Mouse (Mus musculus): ENCODE data around the gene Ppp1r15b. TPM values are rescaled to one million over a fixed set of nuclear protein-coding genes. Genes with fewer than 3 reads are reported as not detected.

Ppp1r15b gene
- polyA plus RNA-seq, 1 experiment from 2014 or later: 48.9 TPM

DNA sequence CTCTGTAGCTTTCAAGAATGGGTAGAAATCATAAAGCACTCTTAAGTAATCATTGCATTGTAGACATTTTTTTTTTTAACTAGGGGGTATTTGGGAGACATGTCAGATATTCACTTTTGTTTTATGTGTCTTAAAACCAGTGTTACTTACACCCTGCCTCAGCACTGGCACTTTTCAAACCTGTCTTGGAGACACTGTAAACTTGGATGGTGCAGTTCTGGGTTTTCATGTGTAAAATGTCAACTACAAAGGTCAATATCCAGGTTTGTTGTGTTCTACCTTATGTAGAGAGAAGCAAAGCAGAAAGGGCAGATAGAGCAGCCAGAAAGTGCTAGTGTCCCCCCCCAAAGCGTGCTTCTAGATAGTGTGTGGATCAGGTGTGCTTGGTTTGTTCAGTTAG, 7.5 kb downstream of the Ppp1r15b start:
- Histone ChIP-seq H3K27ac (ENCODE audit: low read length) (no peak overlapping the region), H3K4me1 (ENCODE audit: control insufficient read depth, low read depth, low read length) (peaks cover 28% of the 10 kb centered on the region), H3K4me2 (ENCODE audit: low read depth, low read length) (no peak overlapping the region), H3K9ac (ENCODE audit: low read depth, low read length) (no peak overlapping the region), H3K27me3 (ENCODE audit: control insufficient read depth, insufficient read depth, low read depth, low read length) (no peaks in the 10 kb centered on the region), H3K36me3 (ENCODE audit: control insufficient read depth, insufficient read depth) (peaks cover 72% of the 10 kb centered on the region), H3K9me3 (replicated peaks; ENCODE audit: control insufficient read depth, low read length) (no peaks in the 10 kb centered on the region), H3K4me3 (ENCODE audit: low read depth, low read length) (no peak overlapping the region)
- 79% methylated on average over 1 of the region's 1 CpGs for WGBS (ENCODE audit: insufficient replicate concordance)
- ATAC-seq (ENCODE audit: low read depth): no peak

DNA sequence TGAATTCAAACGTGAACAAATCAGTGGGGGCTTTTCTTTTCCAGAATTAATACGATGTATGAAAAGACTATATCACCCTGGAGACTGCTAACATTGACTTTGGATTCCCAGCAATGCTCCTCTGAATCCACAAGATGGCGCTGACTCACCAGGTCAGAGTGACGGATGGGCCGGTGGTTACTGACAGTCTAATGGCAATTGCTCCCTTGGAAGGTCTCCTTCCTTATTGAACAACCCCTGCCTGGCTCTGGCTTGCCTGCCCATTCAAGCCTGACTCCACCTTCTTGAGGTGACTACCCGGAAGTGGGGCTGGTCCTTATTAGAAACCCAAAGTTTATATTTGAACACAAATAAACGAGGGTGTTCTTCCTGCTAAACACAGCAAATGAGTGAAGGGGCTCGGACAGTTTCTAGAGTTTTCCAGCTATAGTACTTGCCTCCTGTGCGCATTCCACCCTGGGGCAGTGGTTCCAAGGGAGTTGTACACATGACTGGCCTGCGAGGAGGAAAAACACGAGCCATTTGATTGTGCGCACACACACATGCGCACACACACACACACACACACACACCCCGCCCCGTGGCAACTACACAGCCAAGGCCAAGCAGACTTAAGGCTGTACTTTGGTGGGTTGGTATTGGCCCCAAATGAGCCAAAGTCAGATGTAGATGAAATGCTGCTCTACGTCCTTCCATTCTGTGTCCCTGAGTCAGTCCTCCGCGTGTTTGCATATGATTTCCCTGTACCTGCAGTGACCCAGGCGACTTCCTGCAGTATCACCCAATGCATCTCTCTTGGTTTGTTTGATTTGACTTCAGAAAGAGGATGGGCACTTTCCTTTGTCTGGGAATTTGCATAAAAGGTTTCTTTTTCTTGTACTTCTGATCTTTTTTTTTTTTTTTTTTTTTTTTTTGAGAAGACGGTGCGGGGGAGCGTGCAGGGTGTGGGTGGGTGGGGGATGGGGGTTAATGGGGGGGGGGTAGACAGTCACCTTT, 15.4 kb downstream of the Ppp1r15b start:
- ATAC-seq (ENCODE audit: low read depth): 0 out of 2 replicates have a peak, but pooled peaks have one; percentile 24
- H3K9ac ChIP-seq (ENCODE audit: low read depth, low read length): no peak overlapping the region

DNA sequence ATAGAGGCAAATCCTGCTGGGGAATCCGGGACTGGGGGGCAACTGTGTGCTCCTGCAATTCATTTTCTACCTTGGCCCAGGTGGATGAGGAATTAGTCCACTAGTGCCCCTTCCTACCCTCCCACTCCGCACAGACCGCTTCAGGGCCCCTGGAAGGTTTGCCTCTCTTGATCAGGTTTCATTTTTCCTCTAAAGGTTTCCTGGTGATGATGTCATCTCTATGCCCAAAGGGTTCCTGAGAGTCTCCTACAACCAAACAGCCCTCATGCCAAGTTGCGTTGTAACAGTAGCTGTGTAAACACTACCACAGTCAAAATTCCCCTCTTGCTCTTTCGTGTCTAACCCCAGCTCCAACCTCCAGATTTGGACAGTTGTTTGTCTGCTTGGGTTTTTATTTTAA, 16.4 kb downstream of the Ppp1r15b start:
- 73% methylated on average over 5 of the region's 5 CpGs for WGBS (ENCODE audit: insufficient replicate concordance)

More for the DNA sequence above, 15.4 kb downstream of the Ppp1r15b start:
- H3K27ac ChIP-seq (ENCODE audit: low read length): no peak overlapping the region
- no peaks in the 10 kb centered on the region; the same call in 1 of the 2 replicates for H3K9me3 ChIP-seq (replicated peaks; ENCODE audit: control insufficient read depth, low read length)
- WGBS (ENCODE audit: insufficient replicate concordance): 57% methylated on average over 22 of the region's 22 CpGs
- no peaks in the 10 kb centered on the region for H3K27me3 ChIP-seq (ENCODE audit: control insufficient read depth, insufficient read depth, low read depth, low read length)
- H3K4me2 ChIP-seq (ENCODE audit: low read depth, low read length): no peak overlapping the region
- H3K4me1 ChIP-seq (ENCODE audit: control insufficient read depth, low read depth, low read length): no peaks in the 10 kb centered on the region
- H3K4me3 ChIP-seq (ENCODE audit: low read depth, low read length): no peak overlapping the region
- peaks cover 9% of the 10 kb centered on the region for H3K36me3 ChIP-seq (ENCODE audit: control insufficient read depth, insufficient read depth)

DNA sequence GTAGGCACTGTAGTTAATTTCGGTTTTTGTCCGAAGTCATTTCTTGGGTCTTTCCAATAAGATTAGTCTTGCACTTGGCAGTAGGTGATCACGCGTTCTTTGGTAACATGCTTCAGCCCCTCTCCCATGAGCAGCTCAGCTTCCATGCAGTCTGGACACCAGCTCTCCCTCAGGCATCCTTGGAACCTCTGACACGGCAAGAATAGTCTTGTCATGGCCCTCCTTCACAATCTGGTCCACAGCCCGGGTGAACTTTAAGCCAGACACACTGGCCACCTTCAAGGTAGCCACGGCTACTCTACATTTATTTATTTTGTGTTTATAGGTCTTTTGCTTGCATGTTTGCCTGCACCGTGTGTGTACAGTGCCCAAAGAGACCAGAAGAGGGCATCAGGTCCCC, 17.2 kb downstream of the Ppp1r15b start:
- 83% methylated on average over 8 of the region's 8 CpGs for WGBS (ENCODE audit: insufficient replicate concordance)
- Histone ChIP-seq H3K4me3 (ENCODE audit: low read depth, low read length) (no peak overlapping the region), H3K4me2 (ENCODE audit: low read depth, low read length) (no peak overlapping the region), H3K27me3 (ENCODE audit: control insufficient read depth, insufficient read depth, low read depth, low read length) (no peaks in the 10 kb centered on the region), H3K27ac (ENCODE audit: low read length) (no peak overlapping the region), H3K9ac (ENCODE audit: low read depth, low read length) (no peak overlapping the region), H3K36me3 (ENCODE audit: control insufficient read depth, insufficient read depth) (no peaks in the 10 kb centered on the region), H3K4me1 (ENCODE audit: control insufficient read depth, low read depth, low read length) (no peaks in the 10 kb centered on the region), H3K9me3 (replicated peaks; ENCODE audit: control insufficient read depth, low read length) (no peaks in the 10 kb centered on the region; the same call in 1 of the 2 replicates)
- ATAC-seq (ENCODE audit: low read depth): no peak

More for the DNA sequence above, 16.4 kb downstream of the Ppp1r15b start:
- no peaks in the 10 kb centered on the region for H3K27me3 ChIP-seq (ENCODE audit: control insufficient read depth, insufficient read depth, low read depth, low read length)
- no peak overlapping the region for H3K27ac ChIP-seq (ENCODE audit: low read length)
- H3K9me3 ChIP-seq (replicated peaks; ENCODE audit: control insufficient read depth, low read length): no peaks in the 10 kb centered on the region; the same call in 1 of the 2 replicates
- peaks cover 3% of the 10 kb centered on the region; the same call in 1 of the 2 replicates for H3K36me3 ChIP-seq (ENCODE audit: control insufficient read depth, insufficient read depth)
- no peak overlapping the region for H3K9ac ChIP-seq (ENCODE audit: low read depth, low read length)
- no peak overlapping the region for H3K4me2 ChIP-seq (ENCODE audit: low read depth, low read length)
- H3K4me3 ChIP-seq (ENCODE audit: low read depth, low read length): no peak overlapping the region
- H3K4me1 ChIP-seq (ENCODE audit: control insufficient read depth, low read depth, low read length): no peaks in the 10 kb centered on the region
- no peak for ATAC-seq (ENCODE audit: low read depth)

DNA sequence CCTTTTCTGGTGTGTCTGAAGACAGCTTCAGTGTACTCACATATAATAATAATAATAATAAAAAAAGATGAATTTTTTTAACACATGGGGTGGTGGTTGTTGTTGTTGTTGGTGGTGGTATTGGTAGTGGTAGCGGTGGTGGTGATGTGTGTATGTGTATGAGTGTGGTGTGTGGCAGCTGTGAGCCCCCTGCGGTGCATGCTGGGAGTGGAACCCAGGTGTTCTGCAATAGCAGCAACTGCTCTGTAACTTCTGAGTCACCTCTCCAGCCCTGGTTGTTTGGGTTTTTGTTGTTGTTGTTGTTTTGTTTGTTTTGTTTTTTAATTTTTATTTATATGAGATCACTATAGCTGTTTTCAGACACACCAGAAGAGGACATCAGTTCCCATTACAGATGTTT, 19.6 kb downstream of the Ppp1r15b start:
- H3K9ac ChIP-seq (ENCODE audit: low read depth, low read length): no peak overlapping the region
- no peak overlapping the region for H3K4me3 ChIP-seq (ENCODE audit: low read depth, low read length)
- no peaks in the 10 kb centered on the region; the same call in 1 of the 2 replicates for H3K9me3 ChIP-seq (replicated peaks; ENCODE audit: control insufficient read depth, low read length)
- no peaks in the 10 kb centered on the region for H3K27me3 ChIP-seq (ENCODE audit: control insufficient read depth, insufficient read depth, low read depth, low read length)
- no peak overlapping the region for H3K27ac ChIP-seq (ENCODE audit: low read length)
- 84% methylated on average over 2 of the region's 2 CpGs for WGBS (ENCODE audit: insufficient replicate concordance)
- no peaks in the 10 kb centered on the region for H3K4me1 ChIP-seq (ENCODE audit: control insufficient read depth, low read depth, low read length)
- H3K36me3 ChIP-seq (ENCODE audit: control insufficient read depth, insufficient read depth): no peaks in the 10 kb centered on the region
- H3K4me2 ChIP-seq (ENCODE audit: low read depth, low read length): no peak overlapping the region
- no peak for ATAC-seq (ENCODE audit: low read depth)

DNA sequence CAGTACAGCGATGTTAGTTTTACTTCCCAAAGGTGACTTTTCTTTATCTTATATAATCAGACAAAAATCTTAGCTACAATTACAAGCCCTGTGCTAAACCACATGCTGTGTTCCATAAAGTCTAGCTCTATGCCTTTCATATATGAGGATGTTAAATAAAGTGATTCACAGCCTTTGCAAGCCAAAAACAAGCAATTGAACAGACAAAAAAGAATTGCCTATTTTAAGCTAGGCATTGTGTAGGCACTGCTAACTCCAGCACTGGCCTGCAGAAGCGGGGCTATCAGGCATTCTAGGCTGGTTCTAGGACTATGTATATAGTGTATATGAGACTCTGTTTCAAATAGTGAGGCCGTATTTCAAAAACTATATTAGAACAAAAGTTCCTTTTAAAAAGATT, 21.3 kb downstream of the Ppp1r15b start:
- H3K27ac ChIP-seq (ENCODE audit: low read length): no peak overlapping the region
- no peaks in the 10 kb centered on the region; the same call in 1 of the 2 replicates for H3K9me3 ChIP-seq (replicated peaks; ENCODE audit: control insufficient read depth, low read length)
- H3K36me3 ChIP-seq (ENCODE audit: control insufficient read depth, insufficient read depth): no peaks in the 10 kb centered on the region
- no peak overlapping the region for H3K4me2 ChIP-seq (ENCODE audit: low read depth, low read length)
- no peaks in the 10 kb centered on the region for H3K27me3 ChIP-seq (ENCODE audit: control insufficient read depth, insufficient read depth, low read depth, low read length)
- ATAC-seq (ENCODE audit: low read depth): no peak
- H3K4me1 ChIP-seq (ENCODE audit: control insufficient read depth, low read depth, low read length): no peaks in the 10 kb centered on the region
- WGBS (ENCODE audit: insufficient replicate concordance): 73% methylated on average over 3 of the region's 3 CpGs
- no peak overlapping the region for H3K9ac ChIP-seq (ENCODE audit: low read depth, low read length)
- no peak overlapping the region for H3K4me3 ChIP-seq (ENCODE audit: low read depth, low read length)

DNA sequence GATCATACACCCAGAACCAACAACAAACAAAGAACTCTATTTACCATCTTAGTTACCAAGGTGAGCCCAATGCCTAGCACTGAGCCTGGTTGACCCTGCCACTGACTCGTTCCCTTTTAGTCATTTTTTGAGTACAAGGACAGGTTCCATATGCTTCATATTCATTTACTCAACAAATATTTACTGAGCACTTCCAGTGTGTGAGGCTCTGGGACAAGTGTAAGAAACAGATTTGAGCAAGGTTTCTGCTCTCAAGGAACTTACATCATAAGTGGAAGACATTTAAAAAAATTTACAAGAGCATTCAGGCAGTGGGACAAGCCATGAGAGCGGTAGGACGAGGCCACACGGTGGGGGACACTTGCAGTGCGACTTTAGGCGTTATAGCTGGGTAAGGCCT, 24.3 kb downstream of the Ppp1r15b start:
- H3K9ac ChIP-seq (ENCODE audit: low read depth, low read length): no peak overlapping the region
- 60% methylated on average over 6 of the region's 6 CpGs for WGBS (ENCODE audit: insufficient replicate concordance)
- peaks cover 10% of the 10 kb centered on the region for H3K27me3 ChIP-seq (ENCODE audit: control insufficient read depth, insufficient read depth, low read depth, low read length)
- H3K36me3 ChIP-seq (ENCODE audit: control insufficient read depth, insufficient read depth): no peaks in the 10 kb centered on the region
- H3K4me3 ChIP-seq (ENCODE audit: low read depth, low read length): no peak overlapping the region
- H3K9me3 ChIP-seq (replicated peaks; ENCODE audit: control insufficient read depth, low read length): no peaks in the 10 kb centered on the region
- no peak overlapping the region for H3K27ac ChIP-seq (ENCODE audit: low read length)
- no peaks in the 10 kb centered on the region for H3K4me1 ChIP-seq (ENCODE audit: control insufficient read depth, low read depth, low read length)
- no peak for ATAC-seq (ENCODE audit: low read depth)
- no peak overlapping the region for H3K4me2 ChIP-seq (ENCODE audit: low read depth, low read length)

DNA sequence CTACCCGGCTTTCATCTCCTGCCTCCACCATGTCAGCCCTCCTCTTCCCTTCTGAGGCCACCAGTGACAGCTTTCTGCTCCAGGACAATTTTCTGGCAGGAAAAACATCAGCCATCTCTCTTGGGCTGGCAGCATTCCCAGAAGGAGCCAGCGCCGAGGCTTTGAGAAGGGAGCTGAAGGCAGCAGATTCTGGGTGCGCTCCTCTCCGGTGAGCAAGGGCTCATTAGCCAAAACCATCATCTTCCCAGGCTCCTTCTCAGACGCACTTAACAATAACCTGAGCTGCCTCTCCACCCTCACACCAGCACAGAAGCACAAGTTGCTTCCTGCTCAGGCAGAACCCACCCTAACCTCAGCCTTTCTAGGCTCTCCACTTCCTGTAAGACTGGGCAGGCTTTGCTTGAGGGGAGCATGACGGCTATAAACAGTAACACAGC, 28.2 kb downstream of the Ppp1r15b start:
- no peak for ATAC-seq (ENCODE audit: low read depth)
- peaks cover 41% of the 10 kb centered on the region for H3K27me3 ChIP-seq (ENCODE audit: control insufficient read depth, insufficient read depth, low read depth, low read length)

DNA sequence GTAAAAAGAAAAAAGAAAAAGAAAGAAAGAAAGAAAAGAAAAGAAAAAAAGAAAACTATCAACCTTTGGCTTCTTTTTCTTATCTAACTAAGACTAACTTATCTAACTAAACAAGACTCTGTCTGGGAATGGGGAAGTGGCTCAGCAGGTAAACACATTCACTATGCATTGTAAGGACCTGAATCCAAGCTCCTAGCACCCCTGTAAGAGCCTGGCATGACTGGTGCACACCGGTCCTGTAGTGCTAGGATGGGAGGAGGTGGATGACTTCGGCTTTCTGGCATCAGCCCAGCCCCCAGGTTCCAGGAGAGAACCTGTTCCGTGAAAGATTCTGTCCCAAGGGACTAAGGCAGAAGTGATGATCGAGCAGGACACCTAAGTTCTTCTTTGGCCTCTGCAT, 30.6 kb downstream of the Ppp1r15b start:
- no peak overlapping the region for H3K4me2 ChIP-seq (ENCODE audit: low read depth, low read length)
- ATAC-seq (ENCODE audit: low read depth): no peak
- no peak overlapping the region for H3K4me3 ChIP-seq (ENCODE audit: low read depth, low read length)
- no peaks in the 10 kb centered on the region for H3K36me3 ChIP-seq (ENCODE audit: control insufficient read depth, insufficient read depth)
- H3K9me3 ChIP-seq (replicated peaks; ENCODE audit: control insufficient read depth, low read length): no peaks in the 10 kb centered on the region
- 45% methylated on average over 4 of the region's 4 CpGs for WGBS (ENCODE audit: insufficient replicate concordance)
- no peak overlapping the region for H3K9ac ChIP-seq (ENCODE audit: low read depth, low read length)
- H3K27me3 ChIP-seq (ENCODE audit: control insufficient read depth, insufficient read depth, low read depth, low read length): peaks cover 62% of the 10 kb centered on the region
- no peak overlapping the region for H3K27ac ChIP-seq (ENCODE audit: low read length)
- H3K4me1 ChIP-seq (ENCODE audit: control insufficient read depth, low read depth, low read length): no peaks in the 10 kb centered on the region; the same call in 1 of the 2 replicates

More for the DNA sequence above, 28.2 kb downstream of the Ppp1r15b start:
- WGBS (ENCODE audit: insufficient replicate concordance): 11% methylated on average over 7 of the region's 7 CpGs
- no peak overlapping the region for H3K4me3 ChIP-seq (ENCODE audit: low read depth, low read length)
- no peak overlapping the region for H3K27ac ChIP-seq (ENCODE audit: low read length)
- no peak overlapping the region for H3K9ac ChIP-seq (ENCODE audit: low read depth, low read length)
- no peaks in the 10 kb centered on the region; the same call in 1 of the 2 replicates for H3K4me1 ChIP-seq (ENCODE audit: control insufficient read depth, low read depth, low read length)
- H3K36me3 ChIP-seq (ENCODE audit: control insufficient read depth, insufficient read depth): no peaks in the 10 kb centered on the region
- no peak overlapping the region for H3K4me2 ChIP-seq (ENCODE audit: low read depth, low read length)
- no peaks in the 10 kb centered on the region for H3K9me3 ChIP-seq (replicated peaks; ENCODE audit: control insufficient read depth, low read length)

Measured in liver, embryonic 16.5 days (tissue).